Mouse (Mus musculus) testis, adult 2 months (tissue): ENCODE measurements at regions not wholly inside any gene's neighbourhood (a gene's known extent, or its start where the extent isn't known, plus 50 kb on each side); places are given as distances from the start of the nearest gene placed in this dataset.

Source experiments
- CTCF ChIP-seq: fragments of 200-500 bp; IDR thresholded peaks from 2 replicates; pipeline ENCODE4 v1.5.1; 2012; ENCODE audit warnings: low read depth, mild to moderate bottlenecking, inconsistent platforms, low read length, moderate library complexity; ENCODE audit not compliant: control insufficient read depth, insufficient read depth, insufficient replicate concordance
- POLR2A ChIP-seq: fragments of 200-500 bp; IDR thresholded peaks from 2 replicates; pipeline ENCODE4 v1.6.1; 2012; ENCODE audit warnings: low read depth, mild to moderate bottlenecking, inconsistent platforms, low read length, moderate library complexity; ENCODE audit not compliant: control insufficient read depth

DNA sequence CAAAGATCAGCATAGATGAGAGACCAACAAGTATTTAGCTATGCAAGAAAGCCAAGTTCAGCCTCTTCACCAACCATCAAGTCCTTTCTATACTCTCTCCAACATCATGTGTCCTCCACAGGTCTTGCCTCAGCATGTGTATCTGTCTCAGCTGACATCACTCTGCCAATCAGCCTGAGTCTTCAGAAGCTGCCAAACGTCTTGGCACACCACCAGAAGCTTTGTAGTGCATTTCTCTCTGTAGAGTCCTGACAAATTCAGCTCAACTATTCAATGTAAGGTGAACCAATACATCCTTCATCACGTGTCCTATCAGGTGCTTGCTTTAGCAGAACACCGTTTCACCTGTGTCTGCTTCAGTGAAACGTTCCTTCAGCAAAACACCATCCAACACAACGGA is 462.4 kb upstream of the Kazn start:
- TF ChIP-seq POLR2A, result no peak
- no peak for TF ChIP-seq CTCF
